Mouse (Mus musculus): ENCODE results near the gene Ankrd44.

Gene Ankrd44

DNA sequence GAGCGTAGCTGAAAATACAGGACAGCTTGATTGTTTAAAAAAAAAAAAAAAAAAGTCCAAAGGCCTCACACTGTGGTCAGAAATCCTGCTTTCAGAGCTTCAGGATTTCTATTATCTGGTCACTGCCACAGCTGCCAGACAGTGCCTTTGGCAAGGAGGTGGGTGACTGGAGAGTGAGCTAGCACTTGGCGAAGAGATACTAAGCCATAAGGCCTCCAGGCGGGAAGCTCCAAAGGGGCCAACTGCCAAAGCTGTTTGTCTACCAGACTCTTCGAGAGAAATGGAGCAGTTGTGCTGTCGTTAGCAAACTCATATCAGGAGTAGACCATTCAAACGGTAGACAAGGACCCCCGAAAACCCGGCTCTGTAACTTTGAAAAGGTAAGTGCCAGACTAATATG, 3.5 kb downstream of the Ankrd44 start:
- no peak for DNase-seq (ENCODE audit: low spot score)

DNA sequence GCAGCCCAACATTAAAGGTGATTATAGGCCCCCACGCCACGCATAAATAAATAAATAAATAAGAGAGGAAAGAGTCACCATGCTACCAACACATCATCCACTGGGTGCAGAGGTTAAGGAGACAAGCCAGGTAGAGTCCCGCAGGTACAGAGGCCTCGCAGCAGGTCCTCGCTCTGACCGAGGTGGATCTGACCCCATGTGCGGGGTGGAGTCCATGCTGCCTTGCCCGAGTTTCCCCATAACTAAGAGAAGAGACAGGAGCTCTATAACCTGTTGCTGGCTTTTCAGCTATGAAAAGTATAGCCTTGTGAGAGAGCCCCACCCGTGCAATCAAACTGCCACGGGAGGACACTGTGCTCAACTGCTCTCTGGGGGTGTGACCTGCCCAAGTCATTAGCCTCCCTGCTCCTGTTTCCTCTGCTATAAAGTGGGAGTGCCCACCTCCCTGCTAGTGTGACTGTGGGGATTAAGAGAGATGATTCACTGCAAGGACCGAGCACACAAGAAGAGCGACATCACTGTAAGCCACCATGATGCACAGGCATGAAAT, 4.1 kb downstream of the Ankrd44 start:
- no peak for DNase-seq (ENCODE audit: low spot score)

DNA sequence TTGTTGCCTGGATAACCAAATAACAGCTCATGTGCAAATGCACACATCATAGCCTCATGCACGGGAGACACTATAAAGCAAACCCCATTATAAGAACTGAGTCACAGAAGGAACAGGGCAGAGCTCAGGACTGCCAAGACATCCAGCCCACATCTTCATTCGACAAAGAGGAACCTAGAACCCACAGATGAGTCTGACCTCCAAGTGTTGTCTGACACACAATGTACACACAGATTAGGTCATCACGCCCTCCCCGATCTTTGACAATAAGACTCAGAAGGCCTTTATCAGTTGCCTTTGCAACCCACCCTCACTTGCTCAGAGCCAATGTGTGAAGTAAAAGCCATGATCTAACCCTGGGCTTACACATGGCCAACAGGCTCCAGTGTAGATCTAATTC, 6.1 kb downstream of the Ankrd44 start:
- DNase-seq (ENCODE audit: low spot score) = no peak

DNA sequence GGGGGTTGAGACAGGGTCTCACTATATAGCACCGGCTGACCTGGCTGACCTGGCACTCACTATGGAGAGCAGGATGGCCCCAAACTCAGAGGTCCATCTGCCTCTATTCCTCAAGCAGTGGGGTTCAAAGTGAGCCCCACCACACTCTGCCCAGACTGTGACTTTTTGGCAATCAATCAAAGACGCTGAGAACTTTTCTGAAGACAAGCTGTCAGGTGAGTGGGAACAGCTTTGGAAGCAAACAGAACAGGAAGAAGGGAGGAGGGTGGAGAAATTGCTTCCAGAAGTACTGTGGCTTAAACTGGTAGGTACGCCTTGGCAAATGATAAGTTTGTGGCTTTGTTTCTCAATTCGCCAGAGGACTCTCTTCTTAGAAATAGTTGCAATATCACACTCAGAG, 9.7 kb downstream of the Ankrd44 start:
- no peak for DNase-seq (ENCODE audit: low spot score)

DNA sequence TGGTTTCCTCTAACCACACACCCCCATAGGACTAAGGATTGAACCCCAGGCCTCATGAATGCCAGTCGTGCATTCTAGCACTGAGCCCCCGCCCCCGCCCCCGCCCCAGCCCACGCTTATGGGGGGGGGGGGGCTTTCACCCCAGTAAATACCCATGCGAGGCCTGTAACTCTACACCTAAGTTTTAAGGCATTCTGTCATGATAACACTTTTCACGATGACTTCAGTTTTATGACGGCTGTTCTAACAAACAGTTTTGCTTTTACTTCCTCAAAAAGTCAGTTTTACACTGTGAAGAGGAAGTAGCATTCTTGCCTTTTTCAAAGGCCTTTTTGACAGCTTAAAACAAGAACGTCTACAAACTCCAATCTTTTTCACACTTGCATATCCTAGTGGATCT, 11.8 kb downstream of the Ankrd44 start:
- DNase-seq (ENCODE audit: low spot score) = no peak

DNA sequence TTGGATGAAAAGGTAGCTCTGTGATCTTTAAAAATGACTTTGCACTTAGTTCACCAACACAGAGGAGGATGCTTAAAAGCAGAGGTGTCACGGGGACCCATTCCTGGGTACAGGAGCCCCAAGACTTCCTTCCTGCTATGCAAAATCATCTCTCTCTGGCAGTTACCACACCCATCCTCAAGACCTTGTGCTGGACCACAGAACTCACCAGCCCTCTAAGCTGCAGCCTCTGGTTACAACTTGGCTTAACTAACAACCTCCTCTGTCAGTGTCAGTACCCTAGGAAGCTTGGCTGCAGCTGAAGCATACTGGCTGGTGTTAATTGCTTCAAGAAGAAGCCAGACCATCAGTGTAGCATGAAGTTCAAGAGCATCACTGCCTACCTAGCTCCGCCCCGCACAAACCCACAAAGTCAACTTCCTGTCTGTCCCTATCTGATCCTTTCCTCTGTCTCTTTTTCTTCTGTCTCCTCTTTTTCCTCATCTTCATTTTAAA, 12.8 kb downstream of the Ankrd44 start:
- no peak for DNase-seq (ENCODE audit: low spot score)

DNA sequence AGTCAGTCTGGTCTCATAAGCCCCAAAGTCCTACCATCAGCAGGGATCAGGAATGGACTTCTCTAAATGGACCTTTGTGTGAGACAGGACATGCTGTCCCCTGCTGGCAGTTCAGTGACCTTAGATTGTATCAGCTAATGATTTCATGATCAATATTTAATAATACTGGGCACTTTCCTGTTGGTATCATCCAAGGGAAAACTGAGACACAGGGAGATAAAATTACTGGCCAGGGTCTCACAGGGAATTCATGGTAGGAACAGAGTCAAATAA, 13.2 kb downstream of the Ankrd44 start:
- no peak for DNase-seq (ENCODE audit: low spot score)

DNA sequence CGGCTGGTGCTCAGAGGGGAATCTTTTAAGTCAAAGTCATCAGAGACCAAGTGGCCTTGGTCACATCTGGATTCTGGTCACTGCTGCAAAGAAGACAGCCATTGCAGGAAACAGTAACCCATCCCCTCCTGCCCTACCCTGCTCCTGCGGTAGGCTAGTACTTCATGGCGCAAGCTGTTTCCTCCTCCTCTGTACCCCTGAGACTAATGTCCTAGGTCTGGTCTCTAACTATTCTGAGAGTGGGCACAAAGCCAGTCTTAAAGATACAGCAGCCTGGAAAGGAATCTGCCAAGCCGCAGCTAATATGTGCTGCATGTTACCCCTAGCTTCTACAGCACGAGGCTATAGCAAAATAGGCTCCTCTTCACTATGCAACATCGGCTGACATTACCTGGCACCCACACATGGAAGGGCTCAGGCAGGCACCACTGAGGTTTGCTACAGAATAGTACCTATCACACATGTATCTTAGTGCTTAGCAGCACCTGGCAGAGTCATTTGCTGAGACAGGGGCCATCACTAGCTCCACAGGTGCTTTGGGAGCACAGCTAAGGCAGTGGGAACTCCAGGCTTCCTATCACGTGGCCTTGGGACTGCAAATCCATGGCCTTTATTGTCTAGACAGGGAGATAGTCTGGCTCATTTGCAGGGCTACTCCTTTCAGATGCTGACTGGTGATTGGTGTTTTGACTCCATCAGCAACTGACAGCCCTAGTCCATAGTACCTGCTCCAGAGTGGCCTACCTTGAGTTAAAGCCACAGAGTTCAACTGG, 13.7 kb downstream of the Ankrd44 start:
- no peak for DNase-seq (ENCODE audit: low spot score)

DNA sequence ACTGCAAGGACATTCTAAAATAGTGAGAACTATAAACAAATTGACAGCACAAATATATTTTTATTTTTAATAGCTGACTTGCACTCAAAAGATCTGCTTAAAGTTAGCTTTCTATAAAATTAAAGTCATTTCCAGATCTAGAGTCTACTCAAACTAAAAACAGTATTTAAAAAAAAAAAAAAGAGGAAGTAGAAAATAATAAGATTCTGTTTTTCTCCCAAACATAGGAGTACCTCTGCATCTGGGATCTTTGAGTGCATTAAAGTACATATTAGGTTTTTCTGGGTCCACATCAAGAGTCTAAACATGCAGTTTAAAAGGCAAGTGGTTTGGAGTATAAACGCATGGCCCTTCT, 15.0 kb downstream of the Ankrd44 start:
- no peak for DNase-seq (ENCODE audit: low spot score)

DNA sequence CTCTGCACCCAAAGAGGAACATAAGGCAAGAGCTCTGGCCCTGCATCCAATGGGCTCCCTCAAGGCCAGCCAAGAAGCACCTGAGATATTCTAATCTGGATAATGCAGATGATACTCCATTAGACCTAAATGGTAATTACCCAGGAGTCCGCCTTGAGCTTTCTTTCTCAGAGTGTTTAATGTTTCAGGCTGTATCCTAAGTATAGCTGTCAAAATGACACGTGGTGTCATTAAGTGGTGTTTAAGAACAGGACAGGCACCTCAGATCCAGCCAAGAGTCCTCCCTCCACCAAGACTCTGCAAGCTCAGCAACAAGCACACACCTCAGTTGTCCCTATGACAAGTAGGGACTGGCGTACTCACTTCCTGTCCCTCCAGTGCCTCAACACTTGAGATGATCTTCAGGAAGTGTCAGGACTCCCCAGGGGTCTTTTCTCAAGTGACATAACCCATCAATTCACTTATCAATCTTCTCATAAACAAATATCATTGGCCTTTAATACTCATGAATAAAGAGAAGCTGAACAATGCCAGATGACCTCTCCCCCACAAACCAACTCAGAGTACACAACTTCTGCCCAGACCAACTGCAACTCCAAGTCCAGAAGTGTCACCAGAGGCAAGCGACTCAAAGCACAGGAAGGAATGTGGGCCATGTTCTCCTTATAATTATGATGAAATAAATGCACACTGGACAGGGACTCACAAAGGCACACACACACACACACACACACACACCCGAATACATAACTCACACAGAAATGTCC, 15.5 kb downstream of the Ankrd44 start:
- no peak for DNase-seq (ENCODE audit: low spot score)

DNA sequence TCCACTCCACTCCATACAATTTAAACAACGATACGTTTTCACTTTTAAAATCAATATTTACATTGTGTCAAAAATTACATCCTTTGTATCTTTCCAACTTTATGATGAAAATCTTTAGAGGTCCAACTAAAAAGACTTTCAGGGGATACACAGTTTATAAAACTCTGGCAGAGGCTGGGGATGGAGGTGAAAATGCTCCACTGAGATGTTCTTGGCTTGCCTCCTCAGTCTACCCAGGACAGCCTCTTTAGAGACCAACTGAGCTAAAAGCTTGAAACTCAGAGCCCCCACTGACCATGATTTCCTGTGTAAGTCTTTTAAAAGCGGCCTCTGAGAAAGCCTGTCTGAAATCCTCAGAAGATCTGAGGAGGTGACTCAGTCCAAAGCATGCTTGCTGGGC, 17.4 kb downstream of the Ankrd44 start:
- DNase-seq (ENCODE audit: low spot score) = no peak

DNA sequence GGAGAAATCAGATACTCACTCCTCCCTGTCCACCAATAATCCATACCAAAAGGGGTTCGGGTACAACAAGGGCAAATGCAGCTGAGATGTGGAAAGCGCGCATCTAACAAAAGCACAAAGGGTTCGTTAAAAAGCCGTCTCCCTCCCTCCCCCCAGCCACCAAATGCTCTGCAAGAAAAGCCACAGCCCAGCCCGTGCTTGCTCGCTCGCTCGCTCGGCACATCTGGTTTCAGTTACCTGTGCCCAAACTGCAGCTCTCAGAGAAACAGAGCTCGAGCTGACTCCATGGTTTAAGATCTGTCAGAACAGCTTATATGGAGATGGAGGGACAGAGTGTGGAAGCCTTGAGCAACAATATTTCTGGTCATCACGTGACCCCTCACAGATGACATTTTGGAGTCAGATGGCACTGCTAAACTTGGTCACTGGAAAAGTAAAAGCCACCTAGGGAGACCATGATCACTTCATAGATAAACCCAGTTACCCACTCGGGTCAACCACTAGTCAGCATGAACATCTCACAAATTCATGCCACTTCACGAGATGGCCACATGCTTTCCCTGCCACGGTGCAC, 19.0 kb downstream of the Ankrd44 start:
- DNase-seq (ENCODE audit: low spot score) = no peak

DNA sequence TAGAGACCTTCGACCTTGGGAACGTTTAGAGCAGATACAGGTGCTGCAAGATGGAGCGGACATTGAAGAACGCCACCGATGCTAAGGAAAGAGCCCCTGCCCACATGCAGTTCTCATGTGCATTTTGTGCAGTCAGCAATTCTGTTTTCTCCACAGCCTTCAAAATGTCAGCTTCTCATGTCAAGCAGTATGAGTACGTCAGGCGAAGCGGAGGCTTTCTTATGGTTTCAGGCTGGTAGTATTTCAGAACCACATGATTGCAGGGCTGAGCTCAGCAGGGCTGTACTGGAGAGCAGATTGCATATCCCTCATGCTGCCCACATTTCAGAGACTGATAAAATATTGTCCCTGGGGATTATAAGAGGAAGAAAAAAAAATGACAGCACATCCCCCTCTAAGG, 19.9 kb downstream of the Ankrd44 start:
- DNase-seq (ENCODE audit: low spot score) = no peak

DNA sequence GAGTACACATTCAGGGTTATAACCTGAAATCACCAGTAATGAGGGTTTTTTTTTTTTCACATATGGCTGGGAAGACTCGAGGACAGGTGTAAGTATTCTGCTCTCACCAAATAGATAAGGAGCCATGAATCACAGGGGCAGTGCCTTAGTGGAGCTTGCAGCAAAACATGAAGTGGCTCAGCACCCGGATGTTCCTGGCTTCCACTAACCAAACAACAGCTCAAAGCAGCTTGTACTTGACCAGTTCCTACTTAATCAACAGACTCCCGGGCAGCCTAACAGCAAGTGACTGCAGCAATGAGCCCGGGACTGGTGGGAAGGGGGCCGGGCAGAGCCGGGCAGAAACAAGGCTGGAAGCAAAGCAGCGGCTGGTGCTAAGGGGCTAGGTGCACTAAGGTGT, 20.6 kb downstream of the Ankrd44 start:
- DNase-seq (ENCODE audit: low spot score) = no peak

DNA sequence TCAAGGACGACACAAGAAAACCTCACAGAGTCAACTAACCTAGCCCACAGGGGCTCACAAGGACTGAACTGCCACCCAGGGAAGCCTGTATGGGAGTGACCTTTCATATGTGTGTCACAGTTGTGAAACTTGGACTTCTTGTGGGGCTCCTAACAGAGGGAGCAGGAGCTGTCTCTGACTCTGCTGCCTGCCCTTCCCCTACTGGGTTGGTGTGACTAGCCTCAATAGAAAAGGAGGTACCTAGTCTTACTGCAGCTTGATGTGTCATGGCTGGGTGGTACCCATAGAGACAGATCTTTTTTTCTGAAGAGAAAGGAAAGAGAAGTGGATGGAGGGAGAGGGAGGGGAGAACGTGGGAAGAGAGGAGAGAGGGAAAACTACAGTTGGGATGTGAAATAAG, 22.0 kb downstream of the Ankrd44 start:
- DNase-seq (ENCODE audit: low spot score) = no peak

DNA sequence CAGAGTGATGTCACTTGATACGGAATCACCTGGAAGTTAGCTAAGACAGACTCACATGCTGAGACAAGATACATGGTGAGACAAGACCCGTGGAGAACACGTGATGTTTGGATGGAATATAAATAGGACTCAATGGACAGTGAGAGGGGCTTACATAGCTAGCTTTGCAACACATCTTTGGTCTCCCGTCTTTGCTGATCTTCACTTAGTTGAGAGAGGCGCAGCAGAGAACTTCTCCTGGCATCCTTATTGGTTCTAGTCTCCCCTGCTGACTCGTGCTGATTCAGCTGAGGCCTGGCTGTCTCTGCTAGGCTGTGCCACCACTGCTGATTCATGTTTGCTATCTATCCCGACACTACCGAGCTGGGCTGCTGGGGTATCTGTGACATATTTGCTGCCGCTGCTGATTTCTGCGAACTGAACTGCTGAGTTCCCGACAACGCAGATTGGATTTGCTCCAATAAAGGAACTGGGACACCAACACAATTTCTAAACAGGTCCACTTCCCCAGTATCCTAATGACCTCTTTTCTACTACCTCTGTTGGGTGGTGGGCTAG, 23.4 kb downstream of the Ankrd44 start:
- no peak for DNase-seq (ENCODE audit: low spot score)

DNA sequence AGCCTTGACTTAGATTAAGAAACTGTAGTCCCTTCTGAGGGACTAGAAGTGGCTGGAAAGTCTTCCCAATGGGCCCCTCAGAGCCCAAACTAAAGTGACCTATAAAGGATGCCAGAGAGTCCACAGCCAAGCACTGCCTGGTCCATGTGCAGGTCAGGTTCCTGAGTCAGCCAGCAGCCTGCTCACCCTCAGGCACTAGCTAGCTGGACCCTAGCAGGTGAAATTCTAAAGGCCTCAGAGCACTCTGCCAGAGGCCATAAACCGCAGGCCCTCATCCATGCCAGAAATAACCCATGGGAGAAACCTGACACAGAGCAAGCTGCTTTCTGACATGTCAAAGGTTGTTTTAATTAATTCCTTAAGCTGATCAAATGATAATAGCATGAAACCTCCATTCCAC, 25.1 kb downstream of the Ankrd44 start:
- DNase-seq (ENCODE audit: low spot score) = no peak

DNA sequence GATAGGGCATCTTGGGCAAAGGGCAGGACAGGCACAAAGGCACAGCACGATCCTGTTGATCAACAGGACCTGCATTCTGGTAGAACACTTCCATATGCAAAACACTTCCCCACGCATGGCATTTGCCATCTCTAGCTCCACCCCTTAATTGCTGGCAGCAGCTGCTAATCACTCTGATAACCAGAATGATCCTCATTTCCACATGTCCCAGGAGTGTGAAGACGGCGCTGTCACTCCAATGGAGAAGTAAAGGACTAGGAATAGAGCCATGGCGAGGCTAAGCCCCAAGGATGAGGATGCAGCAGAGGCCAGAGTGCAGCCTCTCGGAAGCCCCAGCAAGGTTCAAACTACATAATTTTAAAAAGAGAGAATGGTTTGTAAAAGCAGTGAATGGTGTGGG, 26.9 kb downstream of the Ankrd44 start:
- no peak for DNase-seq (ENCODE audit: low spot score)

DNA sequence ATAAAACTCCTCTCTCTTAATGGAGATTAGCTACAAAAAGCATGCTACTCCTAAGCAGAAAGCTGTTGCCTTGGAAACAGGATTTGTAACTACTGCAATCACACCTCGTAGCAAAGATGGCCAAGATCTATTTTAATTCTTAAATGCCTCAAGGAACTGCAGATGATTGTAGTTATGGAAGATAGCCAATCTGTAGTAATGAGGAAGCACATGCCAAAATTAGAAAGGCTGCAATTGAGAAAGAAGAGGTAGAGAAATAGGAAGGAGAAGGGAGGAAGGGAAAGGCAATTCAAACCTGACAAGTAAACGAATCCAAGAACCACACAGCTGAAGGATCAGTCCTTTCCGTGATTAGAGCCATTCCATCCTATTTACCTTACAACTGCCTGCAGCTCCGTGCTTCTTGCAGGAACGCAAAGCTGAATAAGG, 27.5 kb downstream of the Ankrd44 start:
- no peak for DNase-seq (ENCODE audit: low spot score)

DNA sequence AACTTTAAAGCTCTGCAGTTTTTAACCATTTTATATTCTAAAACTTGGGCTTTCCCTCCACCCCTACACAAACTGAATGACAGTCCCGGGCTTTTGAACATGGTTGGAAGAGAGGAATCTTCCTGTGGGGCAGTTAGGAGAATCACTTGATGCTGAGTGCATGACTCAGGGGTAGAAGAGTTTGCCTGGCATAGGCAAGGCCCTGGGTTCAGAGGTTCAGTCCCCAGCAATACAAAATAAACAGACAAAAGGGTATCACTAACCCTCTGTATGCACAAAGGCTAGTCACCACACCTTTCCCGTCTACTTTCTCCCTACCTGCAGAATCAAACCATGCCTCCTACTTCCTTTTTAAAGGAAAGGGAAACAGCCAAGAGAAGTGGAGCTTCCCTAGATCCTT, 28.5 kb downstream of the Ankrd44 start:
- no peak for DNase-seq (ENCODE audit: low spot score)

DNA sequence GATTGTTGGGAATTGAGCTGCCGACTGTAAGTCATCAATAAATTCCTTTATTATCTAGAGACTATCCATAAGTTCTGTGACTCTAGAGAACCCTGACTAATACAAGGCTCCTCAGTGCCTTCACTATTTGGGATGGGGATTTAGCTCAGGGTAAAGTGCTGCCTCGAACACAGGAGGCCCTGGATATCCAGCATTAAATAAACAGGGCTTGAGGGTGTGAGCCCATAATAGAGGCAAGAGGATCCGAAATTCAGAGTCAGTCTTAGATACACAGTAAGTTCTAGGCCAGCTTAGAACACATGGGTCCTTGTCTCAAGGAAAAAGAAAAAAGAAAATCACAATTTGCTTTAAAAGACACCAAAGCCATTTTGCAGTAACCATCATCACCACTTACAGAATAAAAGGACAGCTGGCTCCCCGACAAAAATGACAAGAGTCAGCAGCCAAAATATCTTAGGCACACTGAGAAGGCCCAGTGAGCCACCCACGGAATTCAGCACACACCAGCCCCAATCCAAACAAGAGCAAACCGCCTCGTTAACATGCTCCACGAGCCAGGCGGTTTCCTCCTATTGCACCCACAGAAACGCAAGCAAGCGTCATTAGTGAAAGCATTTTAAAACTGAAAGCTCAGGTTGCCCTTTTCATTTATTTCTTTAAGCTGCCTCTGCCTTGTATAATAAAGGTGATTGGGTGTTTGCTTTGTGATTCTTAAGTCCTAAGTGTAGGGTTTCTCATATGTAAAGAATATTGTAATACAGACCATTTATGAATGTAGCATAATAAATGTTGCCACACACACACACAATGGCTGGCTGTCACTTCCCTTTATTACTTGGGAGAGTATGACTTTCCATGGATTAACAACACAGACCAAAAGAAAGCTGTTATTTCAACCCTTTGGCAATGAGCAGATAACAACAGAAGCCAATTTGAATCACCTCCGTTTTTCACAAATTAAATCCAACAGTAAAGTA, 29.8 kb downstream of the Ankrd44 start:
- DNase-seq (ENCODE audit: low spot score) = no peak

DNA sequence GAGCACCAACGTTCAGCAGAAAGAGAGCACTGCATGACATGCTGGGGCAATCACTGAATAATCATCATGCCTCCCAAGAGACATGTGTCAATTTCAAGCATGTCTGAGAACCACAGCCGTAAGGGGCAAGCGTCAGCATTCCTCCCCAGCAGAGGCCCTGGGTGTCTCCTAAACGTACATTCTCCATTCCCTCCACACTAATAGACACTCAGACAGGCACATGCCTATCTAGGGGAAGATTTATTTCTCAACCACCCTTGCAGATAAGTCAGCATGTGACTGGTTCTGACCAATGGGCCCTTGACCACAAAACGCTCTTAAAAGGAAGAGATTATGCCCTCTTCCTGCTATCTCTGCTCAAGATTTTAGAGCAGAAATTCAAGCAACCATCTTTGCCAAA, 37.7 kb downstream of the Ankrd44 start:
- DNase-seq (ENCODE audit: low spot score) = no peak
